Mouse (Mus musculus) NIH3T3 (cell line): ENCODE measurements around the gene Hoxd10.

ENCODE experiments used
- DNase-seq: peaks from one replicate; pipeline ENCODE4 v3.0.0-alpha.2; 2012; ENCODE audit warnings: low read depth

The Hoxd10 gene

GRCm38 (mm10) chr2:74681594-74682531 lies 9.9 kb upstream of the Hoxd10 start:
- no peak for DNase-seq

GRCm38 (mm10) chr2:74682796-74683195 lies 8.9 kb upstream of the Hoxd10 start:
- DNase-seq, result no peak

GRCm38 (mm10) chr2:74683471-74683951 lies 8.2 kb upstream of the Hoxd10 start:
- no peak for DNase-seq

- DNase-seq, result no peak
Observed at GRCm38 (mm10) chr2:74684106-74684505, 7.6 kb upstream of the Hoxd10 start.

GRCm38 (mm10) chr2:74685059-74685603 lies 6.6 kb upstream of the Hoxd10 start:
- no peak for DNase-seq

- DNase-seq, result peak; percentile 89
Observed at GRCm38 (mm10) chr2:74686301-74686987, 5.3 kb upstream of the Hoxd10 start.

- no peak for DNase-seq
Observed at GRCm38 (mm10) chr2:74686988-74687697, 4.6 kb upstream of the Hoxd10 start.

GRCm38 (mm10) chr2:74687698-74688555 lies 3.8 kb upstream of the Hoxd10 start:
- DNase-seq, result no peak

GRCm38 (mm10) chr2:74688795-74689573 lies 2.7 kb upstream of the Hoxd10 start:
- no peak for DNase-seq

- DNase-seq, result no peak
Observed at GRCm38 (mm10) chr2:74689574-74690337, 2.0 kb upstream of the Hoxd10 start.

- DNase-seq, result no peak
Observed at GRCm38 (mm10) chr2:74690338-74690716, 1.4 kb upstream of the Hoxd10 start.

- DNase-seq, result peak; percentile 22
Observed at GRCm38 (mm10) chr2:74691995-74692807, 477 bp downstream of the Hoxd10 start.

GRCm38 (mm10) chr2:74692808-74693431 lies 1.2 kb downstream of the Hoxd10 start:
- no peak for DNase-seq

GRCm38 (mm10) chr2:74693432-74693827 lies 1.7 kb downstream of the Hoxd10 start:
- DNase-seq, result no peak

GRCm38 (mm10) chr2:74694066-74694465 lies 2.3 kb downstream of the Hoxd10 start:
- peak; percentile 57 for DNase-seq

- no peak for DNase-seq
Observed at GRCm38 (mm10) chr2:74695383-74695782, 3.7 kb downstream of the Hoxd10 start.

- no peak for DNase-seq
Observed at GRCm38 (mm10) chr2:74695813-74696430, 4.2 kb downstream of the Hoxd10 start.
